Mouse (Mus musculus) hindbrain, embryonic 10.5 days (tissue): Measurements from ENCODE around the gene Psmc1. TPM values are rescaled to one million over a fixed set of nuclear protein-coding genes. Genes with fewer than 3 reads are reported as not detected.

Source experiments
- DNase-seq: peaks from one replicate; pipeline ENCODE4 v3.0.0-alpha.2; 2017; ENCODE audit warnings: low spot score
- H3K27ac ChIP-seq: fragments of 300-500 bp; sonication (generic); 2 replicates; pipeline ENCODE4 v1.5.1; 2016; ENCODE audit warnings: mild to moderate bottlenecking, moderate library complexity
- H3K27me3 ChIP-seq: fragments of 300-500 bp; sonication (generic); 2 replicates; pipeline ENCODE4 v1.6.1; 2016; ENCODE audit warnings: mild to moderate bottlenecking; ENCODE audit not compliant: poor library complexity, insufficient read depth, severe bottlenecking
- H3K36me3 ChIP-seq: fragments of 300-500 bp; sonication (generic); 2 replicates; pipeline ENCODE4 v1.6.1; 2016; ENCODE audit warnings: mild to moderate bottlenecking, moderate library complexity
- H3K4me1 ChIP-seq: fragments of 300-500 bp; sonication (generic); replicated peaks from 2 replicates; pipeline ENCODE4 v1.6.1; 2016; ENCODE audit warnings: mild to moderate bottlenecking
- H3K4me3 ChIP-seq: fragments of 300-500 bp; sonication (generic); 2 replicates; pipeline ENCODE4 v1.5.1; 2016; ENCODE audit warnings: mild to moderate bottlenecking, moderate library complexity
- H3K9me3 ChIP-seq: fragments of 300-500 bp; sonication (generic); 2 replicates; pipeline ENCODE4 v1.6.1; 2016; ENCODE audit warnings: mild to moderate bottlenecking, moderate library complexity
- WGBS: fragments of 180-500 bp; shearing (Covaris S2); methylation state at CpG from one replicate; pipeline ENCODE4 v1.1.7; 2016; 5-methylcytosine and 5-hydroxymethylcytosine counted together
- polyA plus RNA-seq: library from polyadenylated mRNA; unstranded; fragments of >200 nt; fragmentation: Nextera tagmentation; extraction: Ambion mirVana; gene quantifications from 2 replicates; pipeline ENCODE4 v1.2.1, GENCODE M21; 2016

Psmc1 gene
- polyA plus RNA-seq, 1 experiment from 2014 or later: 366 TPM

DNA sequence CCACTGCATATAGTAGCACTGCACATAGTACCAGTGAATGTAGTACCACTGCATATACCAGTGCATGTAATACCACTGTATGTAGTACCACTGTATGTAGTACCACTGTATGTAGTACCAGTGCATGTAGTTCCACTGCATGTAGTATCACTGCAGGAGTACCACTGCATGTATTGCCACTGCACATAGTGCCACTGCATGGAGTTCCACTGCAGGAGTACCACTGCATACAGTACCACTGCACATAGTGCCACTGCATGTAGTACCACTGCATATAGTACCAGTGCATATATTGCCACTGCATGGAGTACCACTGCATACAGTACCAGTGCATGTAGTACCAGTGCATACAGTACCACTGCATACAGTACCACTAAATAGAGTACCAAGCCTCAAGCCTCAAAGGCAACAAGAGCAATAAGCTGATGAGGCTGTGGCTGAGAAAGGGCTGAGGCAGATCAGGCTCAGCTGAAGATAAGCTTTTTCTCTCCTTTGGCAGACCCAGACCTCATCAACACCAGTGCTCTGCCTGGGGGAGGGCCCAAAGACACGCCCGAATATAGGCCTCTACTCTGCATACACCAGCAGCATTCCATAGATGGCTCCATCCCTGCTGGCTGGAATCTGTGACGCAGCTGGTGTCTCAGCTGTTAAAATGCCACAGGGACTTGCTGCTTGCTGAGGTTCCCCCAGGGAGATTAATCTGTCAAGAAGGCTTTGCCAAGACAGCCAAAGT, 9.8 kb upstream of the Psmc1 start:
- Histone ChIP-seq H3K27ac (no peak overlapping the region), H3K9me3 (no peaks in the 10 kb centered on the region), H3K4me3 (no peak overlapping the region), H3K27me3 (no peaks in the 10 kb centered on the region), H3K36me3 (no peaks in the 10 kb centered on the region), H3K4me1 (no peaks in the 10 kb centered on the region)
- 67% methylated on average over 3 of the region's 3 CpGs for WGBS
- DNase-seq: no peak

DNA sequence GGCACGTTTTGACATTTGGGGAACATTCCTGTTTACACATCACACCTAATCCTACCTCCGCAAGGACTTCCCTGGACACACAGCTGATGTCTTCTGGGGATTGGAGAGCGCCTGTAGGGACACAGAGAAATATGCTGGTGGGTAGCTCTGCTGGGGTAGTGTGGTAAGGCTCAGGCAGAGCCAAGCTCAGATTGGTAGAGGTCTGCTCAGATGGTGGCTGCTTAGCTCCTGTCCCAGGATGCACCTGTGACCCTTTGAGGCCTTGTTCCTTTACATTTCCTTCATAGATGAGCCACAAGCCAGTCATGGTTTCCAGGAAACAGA, 9.3 kb upstream of the Psmc1 start:
- Histone ChIP-seq H3K36me3 (no peaks in the 10 kb centered on the region), H3K4me3 (no peak overlapping the region), H3K27ac (no peak overlapping the region), H3K4me1 (no peaks in the 10 kb centered on the region), H3K27me3 (no peaks in the 10 kb centered on the region), H3K9me3 (no peaks in the 10 kb centered on the region)
- DNase-seq: no peak
- 56% methylated on average over 3 of the region's 3 CpGs for WGBS

DNA sequence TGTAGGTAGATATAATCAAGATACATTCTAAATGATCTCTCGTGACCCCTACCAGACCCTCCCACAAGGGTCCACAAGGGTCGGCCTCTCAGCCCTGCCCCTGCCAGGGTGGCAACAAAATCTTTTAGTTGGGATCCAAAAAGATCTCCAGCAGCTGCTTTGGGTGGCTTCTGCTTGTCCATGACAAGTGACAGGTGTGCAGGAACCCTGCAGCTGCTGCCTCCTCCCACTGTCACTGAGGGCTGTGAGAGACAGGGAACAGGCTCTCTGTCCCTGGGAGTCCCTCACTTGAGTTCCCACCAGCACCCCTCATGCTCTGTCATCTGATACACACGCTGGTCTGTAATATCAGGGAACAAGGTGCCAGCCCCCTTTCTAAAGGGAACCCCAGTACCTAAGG, 8.3 kb upstream of the Psmc1 start:
- no peaks in the 10 kb centered on the region for H3K9me3 ChIP-seq
- H3K4me3 ChIP-seq: no peak overlapping the region
- H3K4me1 ChIP-seq: peaks cover 4% of the 10 kb centered on the region; the same call in 1 of the 2 replicates
- 84% methylated on average over 3 of the region's 3 CpGs for WGBS
- no peaks in the 10 kb centered on the region for H3K27me3 ChIP-seq
- H3K27ac ChIP-seq: no peak overlapping the region
- no peak for DNase-seq
- H3K36me3 ChIP-seq: no peaks in the 10 kb centered on the region

DNA sequence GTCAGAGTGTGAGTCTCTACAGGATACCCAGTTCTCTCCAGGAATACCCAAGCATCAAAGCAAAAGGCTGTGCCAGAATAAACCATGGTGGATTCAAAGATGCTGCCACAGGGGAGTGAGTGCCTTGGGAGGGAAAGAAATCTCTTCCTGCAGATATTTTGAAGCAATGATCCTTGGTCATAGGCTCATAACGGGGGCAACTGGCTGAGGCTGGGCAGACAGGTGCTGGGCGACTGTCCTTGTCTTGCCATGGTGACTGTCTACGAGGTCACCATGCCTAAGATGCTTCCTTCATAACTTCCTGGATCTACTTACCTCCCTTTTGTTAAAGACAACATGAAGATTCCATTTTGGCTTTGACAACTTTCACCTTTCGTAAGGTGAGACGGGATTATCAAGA, 5.4 kb upstream of the Psmc1 start:
- Histone ChIP-seq H3K36me3 (no peaks in the 10 kb centered on the region), H3K4me1 (peaks cover 8% of the 10 kb centered on the region), H3K27ac (no peak overlapping the region), H3K4me3 (no peak overlapping the region), H3K9me3 (no peaks in the 10 kb centered on the region), H3K27me3 (no peaks in the 10 kb centered on the region)
- 88% methylated on average over 5 of the region's 5 CpGs for WGBS
- no peak for DNase-seq

GRCm38 (mm10) chr12:100106275-100106895, 3.6 kb upstream of the Psmc1 start:
- H3K4me3 ChIP-seq: no peak overlapping the region; the same call in 1 of the 2 replicates
- peak; percentile 79 for DNase-seq
- peaks cover 18% of the 10 kb centered on the region for H3K4me1 ChIP-seq
- 14% methylated on average over 20 of the region's 20 CpGs for WGBS
- no peaks in the 10 kb centered on the region for H3K27me3 ChIP-seq
- no peaks in the 10 kb centered on the region for H3K9me3 ChIP-seq
- no peak overlapping the region for H3K27ac ChIP-seq
- H3K36me3 ChIP-seq: 0 out of 2 replicates have a peak, but pooled peaks cover 2% of the 10 kb centered on the region

DNA sequence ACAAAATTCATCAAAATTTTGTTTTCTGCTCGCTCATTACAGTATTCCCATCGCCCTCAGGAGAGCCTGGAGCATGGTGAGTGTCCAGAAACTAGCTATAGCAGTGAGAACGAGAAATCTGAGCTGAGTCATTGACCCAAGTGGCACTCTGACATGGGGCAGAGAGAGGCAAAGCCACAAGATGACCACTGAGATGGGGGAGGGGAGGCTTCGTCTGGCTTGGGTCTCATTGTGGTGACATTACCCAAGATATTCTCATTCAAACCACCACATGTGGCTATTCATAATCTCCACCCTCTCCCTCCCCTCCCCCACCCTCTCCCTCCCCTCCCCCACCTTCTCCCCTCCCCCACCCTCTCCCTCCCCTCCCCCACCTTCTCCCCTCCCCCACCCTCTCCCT, 2.5 kb upstream of the Psmc1 start:
- H3K27ac ChIP-seq: no peak overlapping the region
- H3K4me1 ChIP-seq: peaks cover 25% of the 10 kb centered on the region
- H3K9me3 ChIP-seq: no peaks in the 10 kb centered on the region
- H3K4me3 ChIP-seq: no peak overlapping the region
- DNase-seq: no peak
- peaks cover 12% of the 10 kb centered on the region for H3K36me3 ChIP-seq
- no peaks in the 10 kb centered on the region for H3K27me3 ChIP-seq
- WGBS: 49% methylated on average over 4 of the region's 4 CpGs

- Histone ChIP-seq H3K9me3 (no peaks in the 10 kb centered on the region), H3K27ac (no peak overlapping the region), H3K4me1 (peaks cover 11% of the 10 kb centered on the region), H3K36me3 (peaks cover 98% of the 10 kb centered on the region), H3K4me3 (no peak overlapping the region), H3K27me3 (no peaks in the 10 kb centered on the region)
- WGBS: 96% methylated on average over 5 of the region's 5 CpGs
- no peak for DNase-seq
These were observed 6.0 kb downstream of the Psmc1 start for GRCm38 (mm10) chr12:100115982-100116381.

GRCm38 (mm10) chr12:100122921-100123381, 13.0 kb downstream of the Psmc1 start:
- H3K4me3 ChIP-seq: no peak overlapping the region
- H3K27ac ChIP-seq: no peak overlapping the region
- 90% methylated on average over 7 of the region's 7 CpGs for WGBS
- no peak for DNase-seq
- no peaks in the 10 kb centered on the region for H3K27me3 ChIP-seq
- no peaks in the 10 kb centered on the region for H3K4me1 ChIP-seq
- H3K9me3 ChIP-seq: no peaks in the 10 kb centered on the region
- peaks cover 98% of the 10 kb centered on the region for H3K36me3 ChIP-seq

- Histone ChIP-seq H3K4me3 (no peak overlapping the region), H3K9me3 (no peaks in the 10 kb centered on the region), H3K27me3 (no peaks in the 10 kb centered on the region), H3K27ac (no peak overlapping the region), H3K36me3 (peaks cover 98% of the 10 kb centered on the region), H3K4me1 (0 out of 2 replicates have a peak, but pooled peaks cover 3% of the 10 kb centered on the region)
- WGBS: 90% methylated on average over 9 of the region's 9 CpGs
- no peak for DNase-seq
These were observed 13.5 kb downstream of the Psmc1 start for GRCm38 (mm10) chr12:100123476-100123875.

- no peak overlapping the region for H3K27ac ChIP-seq
- H3K9me3 ChIP-seq: no peaks in the 10 kb centered on the region
- no peak for DNase-seq
- H3K4me3 ChIP-seq: no peak overlapping the region
- WGBS: 83% methylated on average over 16 of the region's 16 CpGs
- H3K36me3 ChIP-seq: peaks cover 98% of the 10 kb centered on the region
- no peaks in the 10 kb centered on the region for H3K27me3 ChIP-seq
- H3K4me1 ChIP-seq: 0 out of 2 replicates have a peak, but pooled peaks cover 7% of the 10 kb centered on the region
These were observed 15.2 kb downstream of the Psmc1 start for GRCm38 (mm10) chr12:100124913-100125798.

GRCm38 (mm10) chr12:100126968-100127865, 17.3 kb downstream of the Psmc1 start:
- Histone ChIP-seq H3K27me3 (no peaks in the 10 kb centered on the region), H3K9me3 (no peaks in the 10 kb centered on the region), H3K4me3 (no peak overlapping the region), H3K36me3 (peaks cover 98% of the 10 kb centered on the region), H3K4me1 (0 out of 2 replicates have a peak, but pooled peaks cover 7% of the 10 kb centered on the region), H3K27ac (no peak overlapping the region)
- DNase-seq: no peak
- 87% methylated on average over 17 of the region's 17 CpGs for WGBS

GRCm38 (mm10) chr12:100127866-100128480, 18.0 kb downstream of the Psmc1 start:
- H3K27ac ChIP-seq: no peak overlapping the region
- whole genome bisulfite sequencing: 78% methylated on average over 8 of the region's 8 CpGs
- no peaks in the 10 kb centered on the region for H3K27me3 ChIP-seq
- no peak for DNase-seq
- peaks cover 98% of the 10 kb centered on the region for H3K36me3 ChIP-seq
- H3K4me1 ChIP-seq: 0 out of 2 replicates have a peak, but pooled peaks cover 7% of the 10 kb centered on the region
- no peaks in the 10 kb centered on the region for H3K9me3 ChIP-seq
- H3K4me3 ChIP-seq: no peak overlapping the region
